In genomic region chr7:52037600-52038582, GRCm38 (mm10) we compare ENCODE assay signal across 9 mouse cellular contexts. TPM values are rescaled to one million over a fixed set of nuclear protein-coding genes. Genes with fewer than 3 reads are reported as not detected.
DNase-seq lines count a peak whose midpoint lies in the region; ATAC-seq and TF ChIP-seq lines count a peak whose summit lies in the region.
"Had no signal": no experiment of that assay in that cellular context is flagged by ENCODE, and none has a peak within 500 bp of the region (broad histone marks: within the 10 kb centered on the region; RNA-seq: fewer than 3 reads in every experiment).

No protein-coding gene starts in this region.

- WGBS in forebrain, postnatal 0 days: 45% methylated on average over 8 of the region's 8 CpGs
- WGBS in large intestine, adult 2 months: 40% methylated on average over 8 of the region's 8 CpGs
- WGBS in midbrain, embryonic 11.5 days: 49% methylated on average over 8 of the region's 8 CpGs

- H3K4me2 ChIP-seq in forebrain, postnatal 0 days (ENCODE audit: low read depth): no peak overlapping the region
- no peak overlapping the region for H3K4me2 ChIP-seq in midbrain, embryonic 11.5 days

- intact Hi-C loops in gastrocnemius, adult 2 months (cut with DNase I): no loop called here
- intact Hi-C loops in gastrocnemius, postnatal 14 days (cut with DNase I; ENCODE audit: low total_unique reads): no loop called here

- peak; percentile 68 for TF ChIP-seq CTCF in gastrocnemius, adult 2 months (IDR thresholded peaks at IDR 0.05)
- TF ChIP-seq CTCF in forebrain, postnatal 0 days (IDR thresholded peaks at IDR 0.05; ENCODE audit: low read depth): peak; percentile 79

- no peaks in the 10 kb centered on the region for H3K36me3 ChIP-seq in forebrain, postnatal 0 days (ENCODE audit: insufficient read depth)
- H3K36me3 ChIP-seq in midbrain, embryonic 11.5 days (ENCODE audit: control insufficient read depth, insufficient read depth, low read length): no peaks in the 10 kb centered on the region

- DNase-seq in gastrocnemius, adult 2 months: no peak
- DNase-seq in gastrocnemius, postnatal 14 days: no peak
- DNase-seq in 3T3-L1 (ENCODE audit: low read depth, low spot score): peak; percentile 75
- peak; percentile 67 for DNase-seq in adrenal gland, postnatal 10 days
- peak; percentile 90 for DNase-seq in forebrain, postnatal 0 days
- peak; percentile 11 for DNase-seq in large intestine, adult 2 months (ENCODE audit: low read depth, low spot score)
- peak; percentile 96 for DNase-seq in midbrain, embryonic 11.5 days (ENCODE audit: low spot score, missing footprints)

- H3K4me1 ChIP-seq in forebrain, postnatal 0 days (ENCODE audit: insufficient read depth): no peaks in the 10 kb centered on the region
- H3K4me1 ChIP-seq in midbrain, embryonic 11.5 days (ENCODE audit: control insufficient read depth, insufficient read depth, low read length): no peaks in the 10 kb centered on the region

- ATAC-seq in forebrain, postnatal 0 days: peak; percentile 79
- ATAC-seq in midbrain, embryonic 11.5 days (ENCODE audit: low FRiP score): peak; percentile 64; the same call in 1 of the 2 replicates
- no peak for ATAC-seq in erythroblast, adult 5-6 weeks (replicated peaks; ENCODE audit: low FRiP score, poor library complexity, severe bottlenecking)

- no peak overlapping the region for H3K27ac ChIP-seq in gastrocnemius, adult 2 months
- H3K27ac ChIP-seq in forebrain, postnatal 0 days (ENCODE audit: low read depth, low read length): no peak overlapping the region
- no peak overlapping the region for H3K27ac ChIP-seq in midbrain, embryonic 11.5 days (ENCODE audit: low read depth, low read length)

- no peaks in the 10 kb centered on the region for H3K27me3 ChIP-seq in forebrain, postnatal 0 days (ENCODE audit: insufficient read depth, low read length)
- H3K27me3 ChIP-seq in midbrain, embryonic 11.5 days (ENCODE audit: control insufficient read depth, insufficient read depth, low read length): no peaks in the 10 kb centered on the region

- no peak overlapping the region for H3K4me3 ChIP-seq in gastrocnemius, adult 2 months
- no peak overlapping the region for H3K4me3 ChIP-seq in forebrain, postnatal 0 days (ENCODE audit: low read depth, low read length)
- H3K4me3 ChIP-seq in midbrain, embryonic 11.5 days (ENCODE audit: low read depth, low read length): no peak overlapping the region

- H3K9ac ChIP-seq in forebrain, postnatal 0 days: no peak overlapping the region
- no peak overlapping the region for H3K9ac ChIP-seq in midbrain, embryonic 11.5 days (ENCODE audit: low read length)

- no peaks in the 10 kb centered on the region for H3K9me3 ChIP-seq in forebrain, postnatal 0 days (ENCODE audit: low read length)
- H3K9me3 ChIP-seq in midbrain, embryonic 11.5 days (ENCODE audit: control insufficient read depth, low read length): no peaks in the 10 kb centered on the region

RNA-seq across cellular contexts. Expression of gene 1700015G11Rik, which starts 22.4 kb away (rescaled TPM):
- total RNA-seq in gastrocnemius, adult 2 months (2021): not detected
- total RNA-seq in gastrocnemius, postnatal 14 days (2021): not detected
- total RNA-seq in adrenal gland, postnatal 10 days (2021): not detected
- total RNA-seq in forebrain, postnatal 0 days (2014; rRNA removed): not detected in 2 replicates
- polyA plus RNA-seq in forebrain, postnatal 0 days (2015; fragmentation: Nextera tagmentation; extraction: Ambion mirVana): not detected in 2 replicates
- not detected in 2 replicates for polyA plus RNA-seq in large intestine, adult 2 months (2012; rRNA removed)
- polyA plus RNA-seq in midbrain, embryonic 11.5 days (2014; fragmentation: Nextera tagmentation; extraction: Ambion mirVana): not detected in 2 replicates
- not detected in 2 replicates for total RNA-seq in erythroblast, adult 5-6 weeks (2015; ENCODE audit: low replicate concordance)
- not detected in 2 replicates for total RNA-seq in erythroblast, adult 5-6 weeks (2017; ENCODE audit: low replicate concordance)
- total RNA-seq: layer of hippocampus, adult 8-10 months had no signal

RNA-seq across cellular contexts. Expression of gene Svip, which starts 32.1 kb away (rescaled TPM):
- total RNA-seq in gastrocnemius, adult 2 months (2021): 10 to 100 TPM; 22.2 to 22.3 TPM
- total RNA-seq in gastrocnemius, postnatal 14 days (2021): 1 to 10 TPM; 6.4 to 9.7 TPM
- 10 to 100 TPM; 11.4 to 13.0 TPM for total RNA-seq in adrenal gland, postnatal 10 days (2021)
- 20.2 and 22.9 TPM in 2 replicates for total RNA-seq in forebrain, postnatal 0 days (2014; rRNA removed)
- 12.5 and 16.0 TPM in 2 replicates for polyA plus RNA-seq in forebrain, postnatal 0 days (2015; fragmentation: Nextera tagmentation; extraction: Ambion mirVana)
- polyA plus RNA-seq in large intestine, adult 2 months (2012; rRNA removed): 4.7 and 7.5 TPM in 2 replicates
- 14.5 and 15.2 TPM in 2 replicates for polyA plus RNA-seq in midbrain, embryonic 11.5 days (2014; fragmentation: Nextera tagmentation; extraction: Ambion mirVana)
- total RNA-seq in erythroblast, adult 5-6 weeks (2015; ENCODE audit: low replicate concordance): 17.8 and 19.0 TPM in 2 replicates
- 14.6 and 15.2 TPM in 2 replicates for total RNA-seq in erythroblast, adult 5-6 weeks (2017; ENCODE audit: low replicate concordance)

Comparison
In these comparisons a context has a peak if more than half of its experiments do, and no peak if none do; other contexts are left out.
1. DNase-seq: peak in 3T3-L1 (single experiment), adrenal gland, postnatal 10 days (single experiment), forebrain, postnatal 0 days (single experiment), large intestine, adult 2 months (single experiment) and midbrain, embryonic 11.5 days (single experiment); none in gastrocnemius, adult 2 months (single experiment) and gastrocnemius, postnatal 14 days (single experiment).